Mouse (Mus musculus): ENCODE measurements around the gene 4933406M09Rik. TPM values are rescaled to one million over a fixed set of nuclear protein-coding genes. Genes with fewer than 3 reads are reported as not detected.

Gene 4933406M09Rik
- total and polyA plus RNA-seq, 2 experiments from 2014 or later: not detected

DNA sequence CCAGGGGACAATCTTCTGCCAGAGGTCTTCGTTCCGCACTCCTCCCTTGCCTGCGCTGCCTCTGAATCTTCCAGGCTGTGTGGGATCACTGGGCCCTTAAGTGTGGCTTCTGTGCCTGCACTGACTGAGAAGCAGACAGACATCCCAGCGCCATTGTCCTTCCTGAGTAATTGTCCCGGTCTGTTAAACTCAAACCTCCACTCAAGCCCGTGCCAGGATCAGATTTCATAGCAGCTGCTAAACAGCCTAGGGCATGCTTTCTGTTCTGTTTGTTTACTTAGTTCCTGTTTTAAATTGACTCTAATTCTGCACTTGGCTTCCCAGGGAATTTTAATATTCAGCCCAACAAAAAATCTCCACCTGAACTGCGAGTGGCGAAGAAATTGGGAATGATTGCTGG is 22.3 kb downstream of the 4933406M09Rik start:
- Histone ChIP-seq H3K36me3 (ENCODE audit: insufficient read depth, low read length) (no peaks in the 10 kb centered on the region), H3K27ac (ENCODE audit: low read depth, low read length) (no peak overlapping the region), H3K4me3 (ENCODE audit: low read depth, low read length) (no peak overlapping the region), H3K9me3 (ENCODE audit: low read length) (no peaks in the 10 kb centered on the region), H3K9ac (replicated peaks; ENCODE audit: low read length, poor library complexity, severe bottlenecking) (no peak overlapping the region), H3K4me2 (ENCODE audit: low read depth, low read length, poor library complexity, severe bottlenecking) (no peak overlapping the region), H3K4me1 (ENCODE audit: insufficient read depth, low read length) (no peaks in the 10 kb centered on the region), H3K27me3 (ENCODE audit: insufficient read depth, low read length) (no peaks in the 10 kb centered on the region)
- ATAC-seq (ENCODE audit: low FRiP score) (no peak), DNase-seq (ENCODE audit: low spot score) (no peak)
- no peak for TF ChIP-seq CTCF (IDR thresholded peaks at IDR 0.05)
- WGBS: 79% methylated on average over 8 of the region's 8 CpGs

DNA sequence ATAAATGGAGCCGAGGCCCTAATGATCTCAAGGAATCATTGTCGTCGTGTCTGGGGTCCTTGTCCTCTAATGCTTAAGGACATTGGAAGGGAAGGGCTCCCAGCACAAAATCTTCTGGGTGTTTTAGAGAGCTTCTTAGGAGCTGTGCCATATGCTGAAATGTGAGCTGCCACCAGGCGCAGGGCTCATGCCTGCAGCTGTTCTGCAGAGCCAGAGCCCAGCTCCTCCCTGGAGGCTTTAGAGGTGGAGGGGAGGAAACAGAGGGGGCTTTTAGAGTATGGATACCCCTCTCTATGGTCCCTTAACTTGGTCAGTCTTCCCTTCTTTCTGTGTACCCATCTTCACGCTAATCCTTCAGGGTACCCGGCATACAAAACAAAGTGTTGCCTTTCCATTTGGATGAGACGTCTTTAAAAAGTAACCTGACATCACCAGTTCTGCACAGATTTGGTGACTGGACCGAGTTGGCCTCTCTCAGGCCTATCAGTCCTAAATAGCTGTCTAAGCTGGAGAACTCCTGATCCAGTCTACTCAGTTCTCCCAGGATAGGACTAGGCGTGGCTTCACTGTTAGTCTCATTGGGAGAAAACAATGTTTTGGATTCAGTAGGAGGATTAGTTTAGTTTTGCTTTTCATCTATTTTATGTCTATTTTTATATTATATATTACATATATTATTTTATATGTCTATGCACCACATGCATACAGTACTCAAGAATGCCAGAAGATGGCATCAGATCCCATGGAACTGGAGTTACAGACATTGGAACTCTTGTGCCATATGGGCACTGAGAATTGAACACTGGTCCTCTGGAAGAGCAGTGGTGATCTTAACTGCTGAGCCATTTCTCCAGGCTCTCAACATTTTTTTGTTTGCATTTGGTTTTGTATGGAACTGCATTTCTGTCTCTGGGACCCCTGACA is 26.2 kb downstream of the 4933406M09Rik start:
- 0 out of 2 replicates have a peak, but pooled peaks have one; percentile 6 for TF ChIP-seq CTCF (IDR thresholded peaks at IDR 0.05)
- no peak overlapping the region for H3K4me2 ChIP-seq (ENCODE audit: low read depth, low read length, poor library complexity, severe bottlenecking)
- no peak overlapping the region for H3K27ac ChIP-seq (ENCODE audit: low read depth, low read length)
- 0 out of 2 replicates have a peak, but pooled peaks cover 4% of the 10 kb centered on the region for H3K4me1 ChIP-seq (ENCODE audit: insufficient read depth, low read length)
- no peaks in the 10 kb centered on the region for H3K27me3 ChIP-seq (ENCODE audit: insufficient read depth, low read length)
- no peaks in the 10 kb centered on the region for H3K9me3 ChIP-seq (ENCODE audit: low read length)
- ATAC-seq (ENCODE audit: low FRiP score): no peak
- no peak for DNase-seq (ENCODE audit: low spot score)
- no peak overlapping the region for H3K4me3 ChIP-seq (ENCODE audit: low read depth, low read length)
- H3K36me3 ChIP-seq (ENCODE audit: insufficient read depth, low read length): no peaks in the 10 kb centered on the region
- 96% methylated on average over 9 of the region's 9 CpGs for WGBS
- no peak overlapping the region for H3K9ac ChIP-seq (replicated peaks; ENCODE audit: low read length, poor library complexity, severe bottlenecking)

DNA sequence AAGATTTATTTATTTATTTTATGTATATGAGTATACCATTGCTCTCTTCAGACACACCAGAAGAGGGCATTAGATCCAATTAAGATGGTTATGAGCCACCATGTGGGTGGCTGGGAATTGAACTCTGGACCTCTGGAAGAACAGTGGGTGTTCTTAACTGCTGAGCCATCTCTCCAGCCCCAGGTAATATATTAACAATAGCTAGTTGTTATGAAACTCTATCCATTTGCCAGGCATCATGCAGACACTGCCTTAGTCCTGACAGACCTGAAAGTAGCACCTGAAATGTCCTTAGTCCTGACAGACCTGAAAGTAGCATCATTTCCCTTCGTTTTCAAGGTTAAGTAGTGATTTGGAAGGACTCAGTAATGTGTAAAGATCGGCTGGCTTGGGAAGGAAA is 28.3 kb downstream of the 4933406M09Rik start:
- no peaks in the 10 kb centered on the region for H3K36me3 ChIP-seq (ENCODE audit: insufficient read depth, low read length)
- ATAC-seq (ENCODE audit: low FRiP score) (no peak), DNase-seq (ENCODE audit: low spot score) (no peak)
- no peak overlapping the region for H3K27ac ChIP-seq (ENCODE audit: low read depth, low read length)
- no peak overlapping the region for H3K4me3 ChIP-seq (ENCODE audit: low read depth, low read length)
- 0 out of 2 replicates have a peak, but pooled peaks cover 4% of the 10 kb centered on the region for H3K4me1 ChIP-seq (ENCODE audit: insufficient read depth, low read length)
- no peak for TF ChIP-seq CTCF (IDR thresholded peaks at IDR 0.05)
- no peak overlapping the region for H3K4me2 ChIP-seq (ENCODE audit: low read depth, low read length, poor library complexity, severe bottlenecking)
- H3K9ac ChIP-seq (replicated peaks; ENCODE audit: low read length, poor library complexity, severe bottlenecking): no peak overlapping the region
- no peaks in the 10 kb centered on the region for H3K9me3 ChIP-seq (ENCODE audit: low read length)
- no peaks in the 10 kb centered on the region for H3K27me3 ChIP-seq (ENCODE audit: insufficient read depth, low read length)
- 36% methylated on average over 2 of the region's 2 CpGs for WGBS

DNA sequence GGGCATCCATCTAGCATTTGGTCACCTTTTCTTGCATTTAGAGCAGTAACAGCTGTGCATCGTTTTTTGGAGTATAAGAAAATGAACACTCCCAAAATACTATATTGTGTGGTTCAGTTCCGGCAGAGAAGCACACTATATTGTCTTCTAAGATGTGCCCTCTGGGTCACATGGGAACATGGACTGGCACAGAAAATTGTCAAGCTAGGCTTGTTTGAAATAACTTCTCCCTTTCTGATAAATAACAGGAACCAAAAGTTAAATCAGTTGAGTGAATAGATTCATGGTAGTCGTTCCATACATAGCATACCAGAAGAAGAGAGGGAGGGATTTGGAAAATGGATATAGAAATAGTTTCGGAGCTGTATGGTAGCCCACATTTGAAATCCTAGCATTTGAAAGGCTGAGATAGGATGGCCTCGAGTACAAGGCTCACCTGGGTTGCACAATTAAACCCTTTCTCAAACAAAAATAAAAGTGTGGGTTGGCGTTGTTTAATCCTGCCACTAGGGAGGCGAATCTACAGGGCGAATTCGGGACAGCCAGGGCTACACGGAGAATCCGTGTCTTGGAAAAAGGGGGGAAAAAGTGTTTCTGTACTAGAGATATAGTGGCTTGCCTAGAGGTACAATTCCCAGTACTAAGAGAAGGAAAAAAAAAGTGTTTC is 28.9 kb downstream of the 4933406M09Rik start:
- Histone ChIP-seq H3K9ac (replicated peaks; ENCODE audit: low read length, poor library complexity, severe bottlenecking) (no peak overlapping the region; the same call in 1 of the 2 replicates), H3K4me3 (ENCODE audit: low read depth, low read length) (peak overlapping the region; percentile 95), H3K4me2 (ENCODE audit: low read depth, low read length, poor library complexity, severe bottlenecking) (peak overlapping the region; percentile 66), H3K9me3 (ENCODE audit: low read length) (no peaks in the 10 kb centered on the region), H3K4me1 (ENCODE audit: insufficient read depth, low read length) (0 out of 2 replicates have a peak, but pooled peaks cover 7% of the 10 kb centered on the region), H3K27ac (ENCODE audit: low read depth, low read length) (peak overlapping the region; percentile 49; the same call in 1 of the 2 replicates), H3K36me3 (ENCODE audit: insufficient read depth, low read length) (no peaks in the 10 kb centered on the region), H3K27me3 (ENCODE audit: insufficient read depth, low read length) (no peaks in the 10 kb centered on the region)
- ATAC-seq (ENCODE audit: low FRiP score) (peak; percentile 43), DNase-seq (ENCODE audit: low spot score) (no peak)
- 13% methylated on average over 11 of the region's 11 CpGs for WGBS
- peak; percentile 53 for TF ChIP-seq CTCF (IDR thresholded peaks at IDR 0.05)

DNA sequence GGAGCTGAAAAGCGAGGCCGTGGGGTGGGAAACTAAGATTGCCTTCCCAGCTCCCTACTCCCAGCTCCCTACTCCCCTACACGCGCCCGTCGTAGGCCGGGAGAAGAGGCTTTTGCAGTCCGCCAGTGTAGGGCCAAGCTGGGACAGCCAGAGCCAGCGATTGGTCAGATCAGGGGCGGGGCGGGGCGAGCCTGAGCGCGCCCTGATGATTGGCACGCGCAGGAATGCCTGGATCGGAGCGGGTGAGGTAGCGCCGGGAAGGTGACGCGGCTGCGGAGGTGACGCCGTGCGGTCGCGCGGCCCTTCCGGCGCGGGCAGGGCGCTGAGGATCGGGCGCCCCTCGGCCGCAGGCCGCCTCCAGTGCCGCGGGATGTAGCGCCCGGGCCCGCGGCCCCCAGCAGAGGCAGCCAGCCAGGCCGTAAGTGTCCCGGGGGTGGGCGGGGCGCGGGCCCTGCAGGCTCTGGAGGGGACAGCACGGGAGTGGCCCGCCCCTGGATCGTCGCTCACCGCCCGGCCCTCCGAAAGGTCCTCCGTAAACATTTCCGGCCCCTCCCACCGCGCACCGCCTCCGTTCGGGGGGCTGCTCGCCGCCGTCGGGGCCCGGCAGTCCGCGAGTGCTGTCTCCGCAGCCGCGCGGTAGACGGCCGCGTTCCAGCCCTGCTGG is 29.6 kb downstream of the 4933406M09Rik start, which contains the start of gene Adipor1:
Gene Adipor1 (plus strand): TSS at position 211 of the 664 bp plus-strand sequence.
- H3K27me3 ChIP-seq (ENCODE audit: insufficient read depth, low read length): no peaks in the 10 kb centered on the region
- ATAC-seq (ENCODE audit: low FRiP score) (peak; percentile 100), DNase-seq (ENCODE audit: low spot score) (peak; percentile 97)
- peak within 1 kb of the TSS; percentile 81 for H3K27ac ChIP-seq (ENCODE audit: low read depth, low read length)
- WGBS: 0% methylated on average over 53 of the region's 77 CpGs
- H3K9me3 ChIP-seq (ENCODE audit: low read length): no peaks in the 10 kb centered on the region
- no peak for TF ChIP-seq CTCF (IDR thresholded peaks at IDR 0.05)
- H3K4me2 ChIP-seq (ENCODE audit: low read depth, low read length, poor library complexity, severe bottlenecking): peak within 1 kb of the TSS; percentile 66
- peak within 1 kb of the TSS; percentile 95 for H3K4me3 ChIP-seq (ENCODE audit: low read depth, low read length)
- H3K36me3 ChIP-seq (ENCODE audit: insufficient read depth, low read length): no peaks in the 10 kb centered on the region
- 0 out of 2 replicates have a peak, but pooled peaks cover 7% of the 10 kb centered on the region for H3K4me1 ChIP-seq (ENCODE audit: insufficient read depth, low read length)
- H3K9ac ChIP-seq (replicated peaks; ENCODE audit: low read length, poor library complexity, severe bottlenecking): peak within 1 kb of the TSS; percentile 87
